Mouse (Mus musculus): ENCODE measurements at regions not wholly inside any gene's neighbourhood (a gene's known extent, or its start where the extent isn't known, plus 50 kb on each side); places are given as distances from the start of the nearest gene placed in this dataset.

DNA sequence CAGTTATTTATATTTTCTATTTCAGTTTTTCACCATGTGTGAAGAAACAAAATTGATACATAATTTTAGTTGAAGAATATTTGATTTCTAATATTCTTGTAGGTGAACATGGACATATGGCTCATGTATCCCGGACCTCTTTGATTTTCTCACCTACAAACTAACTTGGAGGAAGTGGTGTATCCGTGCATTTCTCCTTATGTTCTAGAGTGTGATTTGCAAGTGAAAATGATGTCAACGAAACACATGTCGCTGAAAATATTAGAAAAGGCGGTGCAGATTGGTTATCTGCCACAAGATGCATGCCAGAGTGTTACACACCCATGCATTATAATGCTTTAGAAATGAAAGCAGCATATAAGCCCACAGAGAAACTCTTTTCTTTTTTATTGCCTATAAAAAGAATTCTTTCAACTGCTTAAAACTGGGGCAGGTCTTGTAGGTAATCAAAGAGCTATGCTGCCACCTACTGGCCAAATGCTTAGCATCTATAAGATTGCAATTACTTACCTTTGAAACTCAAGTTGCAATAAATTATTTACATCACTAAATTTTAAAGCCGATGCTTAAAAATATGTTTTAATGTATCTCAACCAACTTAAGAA is 911.0 kb downstream of the Pcdh18 start:
- peak; percentile 20; the same call in 1 of the 2 replicates for TF ChIP-seq CTCF (conservative IDR thresholded peaks at IDR 0.05; ENCODE audit: insufficient read depth, insufficient read length, low read depth, low read length)
- TF ChIP-seq POLR2A (IDR thresholded peaks at IDR 0.05; ENCODE audit: low read depth, low read length) = no peak

Measured in kidney, adult 2 months (tissue).